Mouse (Mus musculus) cerebellum, adult 2 months (tissue): ENCODE results near the gene Dnaja4.

Experiments used
- CTCF ChIP-seq: fragments of 200-500 bp; IDR thresholded peaks from 2 replicates; pipeline ENCODE4 v1.5.1; 2011; ENCODE audit warnings: low read depth, mild to moderate bottlenecking, control low read depth, low read length, moderate library complexity, borderline replicate concordance; ENCODE audit not compliant: insufficient read depth
- POLR2A ChIP-seq: fragments of 200-500 bp; IDR thresholded peaks from 2 replicates; pipeline ENCODE4 v1.6.1; 2011; ENCODE audit warnings: low read length, control low read depth, borderline replicate concordance; ENCODE audit not compliant: insufficient read depth

DNA sequence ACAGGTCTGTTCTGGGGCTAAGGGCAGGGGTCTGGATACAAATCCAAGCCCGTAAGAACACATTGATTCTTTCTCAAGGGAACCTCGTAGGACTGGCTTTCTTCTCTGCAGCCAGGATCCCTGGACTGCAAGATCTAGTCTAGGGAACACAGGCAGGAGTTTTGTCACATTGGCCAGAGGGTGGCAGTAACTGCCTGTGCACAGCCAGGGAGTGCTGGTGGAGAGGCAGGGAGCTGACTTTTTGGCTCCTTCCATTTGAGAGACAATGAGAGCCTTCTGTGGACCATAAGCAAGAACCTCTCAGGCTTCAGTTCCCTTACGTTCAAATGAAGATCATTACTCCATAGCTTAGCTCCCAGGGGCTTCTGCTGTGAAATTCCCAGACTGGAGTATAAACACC is 39.7 kb downstream of the Dnaja4 start:
- TF ChIP-seq CTCF (peak; percentile 59), POLR2A (no peak)
